Mouse (Mus musculus): ENCODE measurements around the gene Plvap. TPM values are rescaled to one million over a fixed set of nuclear protein-coding genes. Genes with fewer than 3 reads are reported as not detected.
A peak's percentile ranks its signal among the peaks of the same experiment; 100 is the strongest.

Plvap gene
- total and polyA plus RNA-seq, 2 experiments from 2014 or later, result 7.6 to 10.4 TPM

- Histone ChIP-seq H3K4me1 (ENCODE audit: insufficient read depth, low read length) (no peaks in the 10 kb centered on the region; the same call in 1 of the 2 replicates), H3K9me3 (ENCODE audit: low read length) (no peaks in the 10 kb centered on the region), H3K27me3 (ENCODE audit: insufficient read depth, low read length) (no peaks in the 10 kb centered on the region), H3K27ac (ENCODE audit: low read depth, low read length) (no peak overlapping the region), H3K4me2 (ENCODE audit: low read depth, low read length, poor library complexity, severe bottlenecking) (no peak overlapping the region), H3K4me3 (ENCODE audit: low read depth, low read length) (no peak overlapping the region), H3K36me3 (ENCODE audit: insufficient read depth, low read length) (peaks cover 37% of the 10 kb centered on the region), H3K9ac (replicated peaks; ENCODE audit: low read length, poor library complexity, severe bottlenecking) (no peak overlapping the region)
- WGBS, result 86% methylated on average over 8 of the region's 8 CpGs
- ATAC-seq (ENCODE audit: low FRiP score) (no peak), DNase-seq (ENCODE audit: low spot score) (no peak)
- TF ChIP-seq CTCF (IDR thresholded peaks at IDR 0.05), result peak; percentile 55
These were observed 38.8 kb downstream of the Plvap start for GRCm38 (mm10) chr8:71472601-71473386.

- TF ChIP-seq CTCF (IDR thresholded peaks at IDR 0.05), result no peak
- H3K4me1 ChIP-seq (ENCODE audit: insufficient read depth, low read length), result no peaks in the 10 kb centered on the region; the same call in 1 of the 2 replicates
- H3K9me3 ChIP-seq (ENCODE audit: low read length), result no peaks in the 10 kb centered on the region
- WGBS, result 97% methylated on average over 17 of the region's 17 CpGs
- ATAC-seq (ENCODE audit: low FRiP score) (no peak), DNase-seq (ENCODE audit: low spot score) (no peak)
- no peak overlapping the region for H3K4me3 ChIP-seq (ENCODE audit: low read depth, low read length)
- peaks cover 37% of the 10 kb centered on the region for H3K36me3 ChIP-seq (ENCODE audit: insufficient read depth, low read length)
- no peak overlapping the region for H3K27ac ChIP-seq (ENCODE audit: low read depth, low read length)
- no peaks in the 10 kb centered on the region for H3K27me3 ChIP-seq (ENCODE audit: insufficient read depth, low read length)
- H3K4me2 ChIP-seq (ENCODE audit: low read depth, low read length, poor library complexity, severe bottlenecking), result no peak overlapping the region
- H3K9ac ChIP-seq (replicated peaks; ENCODE audit: low read length, poor library complexity, severe bottlenecking), result no peak overlapping the region
These were observed 39.7 kb downstream of the Plvap start for GRCm38 (mm10) chr8:71471861-71472260.

GRCm38 (mm10) chr8:71470913-71471255 is 40.7 kb downstream of the Plvap start:
- no peak for TF ChIP-seq CTCF (IDR thresholded peaks at IDR 0.05)
- ATAC-seq (ENCODE audit: low FRiP score) (no peak), DNase-seq (ENCODE audit: low spot score) (no peak)
- H3K9ac ChIP-seq (replicated peaks; ENCODE audit: low read length, poor library complexity, severe bottlenecking), result no peak overlapping the region
- no peaks in the 10 kb centered on the region for H3K9me3 ChIP-seq (ENCODE audit: low read length)
- H3K4me2 ChIP-seq (ENCODE audit: low read depth, low read length, poor library complexity, severe bottlenecking), result no peak overlapping the region
- peaks cover 37% of the 10 kb centered on the region for H3K36me3 ChIP-seq (ENCODE audit: insufficient read depth, low read length)
- no peak overlapping the region for H3K4me3 ChIP-seq (ENCODE audit: low read depth, low read length)
- H3K27ac ChIP-seq (ENCODE audit: low read depth, low read length), result no peak overlapping the region
- WGBS, result 84% methylated on average over 5 of the region's 5 CpGs
- H3K4me1 ChIP-seq (ENCODE audit: insufficient read depth, low read length), result no peaks in the 10 kb centered on the region
- no peaks in the 10 kb centered on the region for H3K27me3 ChIP-seq (ENCODE audit: insufficient read depth, low read length)

- H3K9me3 ChIP-seq (ENCODE audit: low read length), result no peaks in the 10 kb centered on the region
- 80% methylated on average over 3 of the region's 3 CpGs for WGBS
- peaks cover 37% of the 10 kb centered on the region for H3K36me3 ChIP-seq (ENCODE audit: insufficient read depth, low read length)
- peak overlapping the region; percentile 65; the same call in 1 of the 2 replicates for H3K4me3 ChIP-seq (ENCODE audit: low read depth, low read length)
- H3K4me2 ChIP-seq (ENCODE audit: low read depth, low read length, poor library complexity, severe bottlenecking), result peak overlapping the region; percentile 55
- no peak overlapping the region for H3K27ac ChIP-seq (ENCODE audit: low read depth, low read length)
- H3K4me1 ChIP-seq (ENCODE audit: insufficient read depth, low read length), result no peaks in the 10 kb centered on the region
- H3K9ac ChIP-seq (replicated peaks; ENCODE audit: low read length, poor library complexity, severe bottlenecking), result peak overlapping the region; percentile 70
- ATAC-seq (ENCODE audit: low FRiP score) (no peak), DNase-seq (ENCODE audit: low spot score) (no peak)
- H3K27me3 ChIP-seq (ENCODE audit: insufficient read depth, low read length), result no peaks in the 10 kb centered on the region
- no peak for TF ChIP-seq CTCF (IDR thresholded peaks at IDR 0.05)
These were observed 41.2 kb downstream of the Plvap start for GRCm38 (mm10) chr8:71470146-71470912.

- under 1% methylated on average over 21 of the region's 24 CpGs for WGBS
- Histone ChIP-seq H3K9me3 (ENCODE audit: low read length) (no peaks in the 10 kb centered on the region), H3K27me3 (ENCODE audit: insufficient read depth, low read length) (no peaks in the 10 kb centered on the region), H3K4me1 (ENCODE audit: insufficient read depth, low read length) (no peaks in the 10 kb centered on the region), H3K36me3 (ENCODE audit: insufficient read depth, low read length) (peaks cover 30% of the 10 kb centered on the region), H3K4me2 (ENCODE audit: low read depth, low read length, poor library complexity, severe bottlenecking) (peak overlapping the region; percentile 55), H3K4me3 (ENCODE audit: low read depth, low read length) (peak overlapping the region; percentile 65), H3K27ac (ENCODE audit: low read depth, low read length) (peak overlapping the region; percentile 82), H3K9ac (replicated peaks; ENCODE audit: low read length, poor library complexity, severe bottlenecking) (peak overlapping the region; percentile 70)
- TF ChIP-seq CTCF (IDR thresholded peaks at IDR 0.05), result no peak
- peak; percentile 57 for ATAC-seq (ENCODE audit: low FRiP score)
- DNase-seq (ENCODE audit: low spot score), result peak; percentile 85
These were observed 42.1 kb downstream of the Plvap start for GRCm38 (mm10) chr8:71469411-71469810.

GRCm38 (mm10) chr8:71468916-71469315 is 42.6 kb downstream of the Plvap start, which contains the start of gene Dda1:
Gene Dda1, plus strand, starts transcription at chr8:71469199.
- Histone ChIP-seq H3K27me3 (ENCODE audit: insufficient read depth, low read length) (no peaks in the 10 kb centered on the region), H3K27ac (ENCODE audit: low read depth, low read length) (peak within 1 kb of the TSS; percentile 82), H3K9ac (replicated peaks; ENCODE audit: low read length, poor library complexity, severe bottlenecking) (peak within 1 kb of the TSS; percentile 70), H3K4me2 (ENCODE audit: low read depth, low read length, poor library complexity, severe bottlenecking) (peak within 1 kb of the TSS; percentile 55), H3K4me1 (ENCODE audit: insufficient read depth, low read length) (no peaks in the 10 kb centered on the region; the same call in 1 of the 2 replicates), H3K36me3 (ENCODE audit: insufficient read depth, low read length) (peaks cover 25% of the 10 kb centered on the region), H3K4me3 (ENCODE audit: low read depth, low read length) (peak within 1 kb of the TSS; percentile 65), H3K9me3 (ENCODE audit: low read length) (no peaks in the 10 kb centered on the region)
- DNase-seq (ENCODE audit: low spot score) (peak; percentile 100), ATAC-seq (ENCODE audit: low FRiP score) (peak; percentile 91)
- WGBS, result 2% methylated on average over 36 of the region's 52 CpGs
- TF ChIP-seq CTCF (IDR thresholded peaks at IDR 0.05), result no peak; the same call in 1 of the 2 replicates
